Mouse (Mus musculus): ENCODE measurements around the gene Aak1.
A peak's percentile ranks its signal among the peaks of the same experiment; 100 is the strongest.

Aak1 gene

DNA sequence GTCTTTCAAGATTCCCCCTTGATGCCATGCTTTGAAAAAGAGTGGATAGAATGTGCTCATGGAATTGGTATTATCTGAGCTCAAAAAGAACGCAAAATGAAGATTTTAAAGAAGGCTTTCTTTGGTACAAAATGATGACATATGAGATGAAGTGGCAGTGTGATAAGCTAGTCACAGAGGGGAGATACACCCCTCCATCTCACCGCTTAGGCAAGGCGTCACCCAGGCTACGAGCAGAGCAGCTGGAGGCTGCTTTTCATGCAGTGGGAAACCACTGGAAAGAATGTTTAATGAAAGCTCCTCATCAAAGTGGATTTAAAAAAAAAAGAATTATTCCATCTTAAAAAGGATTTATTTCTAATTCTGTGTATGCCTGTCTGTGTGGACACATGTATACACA is 37.5 kb downstream of the Aak1 start:
- DNase-seq (ENCODE audit: low spot score) = no peak

DNA sequence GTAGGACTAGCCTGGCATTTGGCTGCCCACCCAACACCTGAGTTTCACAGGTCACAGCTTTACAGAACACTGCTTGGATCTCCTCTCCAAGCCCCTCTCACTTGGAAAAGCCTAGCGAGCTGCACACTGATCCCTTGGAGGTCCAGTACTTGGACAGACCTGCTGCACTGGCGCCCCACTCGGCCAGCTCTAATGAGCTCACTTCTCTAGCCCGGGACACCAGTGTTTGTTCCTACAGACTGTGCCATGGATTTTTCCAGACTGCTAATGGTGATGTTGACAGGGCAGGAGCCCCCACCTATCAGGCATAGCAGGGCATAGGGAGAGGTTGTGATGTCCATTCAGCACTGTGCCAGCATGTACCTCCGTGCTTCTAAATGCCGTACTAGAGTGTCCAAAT is 48.2 kb downstream of the Aak1 start:
- DNase-seq (ENCODE audit: low spot score) = no peak

DNA sequence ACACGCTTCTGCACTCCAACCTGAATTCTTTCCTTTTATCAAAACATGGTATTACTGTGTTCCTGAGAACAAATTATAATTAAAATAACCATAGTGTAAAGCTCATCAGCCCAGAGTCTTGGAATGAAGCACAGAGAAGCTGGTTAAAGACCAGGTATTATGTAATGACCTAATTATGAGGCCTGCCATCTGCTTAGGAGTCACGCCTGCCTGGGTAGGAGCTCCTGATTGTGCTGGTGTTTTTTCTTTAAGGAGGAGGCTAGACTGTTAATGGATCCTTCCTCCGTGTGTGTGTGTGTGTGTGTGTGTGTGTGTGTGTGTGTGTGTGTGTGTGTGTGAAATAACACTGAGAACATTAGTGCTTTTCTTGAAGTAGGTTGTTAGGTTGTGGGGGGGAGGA is 49.7 kb downstream of the Aak1 start:
- DNase-seq (ENCODE audit: low spot score) = no peak

DNA sequence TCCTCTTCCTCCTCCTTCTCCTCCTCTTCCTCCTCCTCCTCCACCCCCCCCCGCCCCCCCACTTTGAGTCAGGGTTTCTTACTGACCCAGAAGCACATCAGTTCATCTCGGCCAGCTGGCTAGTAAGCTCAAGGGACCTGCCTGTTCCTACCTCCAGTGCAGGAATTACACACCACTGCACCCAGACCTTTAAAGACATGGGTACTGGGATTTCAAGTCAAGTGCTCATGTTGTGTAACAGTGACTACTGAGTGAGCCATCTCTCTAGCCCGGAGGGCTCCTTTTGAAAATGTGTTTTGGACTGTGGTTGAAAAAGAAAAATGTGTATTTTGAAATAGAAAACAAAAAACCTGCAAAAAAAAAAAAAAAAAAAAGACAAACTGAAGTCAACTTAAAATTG is 50.6 kb downstream of the Aak1 start:
- DNase-seq (ENCODE audit: low spot score) = no peak

DNA sequence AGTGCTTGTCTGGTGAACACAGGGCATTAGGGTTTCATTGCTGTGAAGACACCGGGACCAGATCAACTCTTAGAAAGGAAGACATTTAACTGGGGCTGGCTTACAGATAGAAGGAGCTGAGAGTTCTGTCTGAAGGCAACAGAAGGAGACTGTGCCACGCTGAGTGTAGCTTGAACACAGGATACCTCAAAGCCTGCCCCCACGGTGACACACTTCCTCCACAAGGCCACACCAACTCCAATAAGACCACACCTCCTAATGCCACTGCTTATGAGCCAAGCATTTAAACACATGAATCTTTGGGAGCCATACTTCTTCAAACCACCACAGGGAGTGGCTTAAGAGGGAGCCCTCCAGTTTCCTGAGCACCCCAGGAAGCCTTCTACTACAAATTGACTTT is 51.2 kb downstream of the Aak1 start:
- DNase-seq (ENCODE audit: low spot score) = no peak

DNA sequence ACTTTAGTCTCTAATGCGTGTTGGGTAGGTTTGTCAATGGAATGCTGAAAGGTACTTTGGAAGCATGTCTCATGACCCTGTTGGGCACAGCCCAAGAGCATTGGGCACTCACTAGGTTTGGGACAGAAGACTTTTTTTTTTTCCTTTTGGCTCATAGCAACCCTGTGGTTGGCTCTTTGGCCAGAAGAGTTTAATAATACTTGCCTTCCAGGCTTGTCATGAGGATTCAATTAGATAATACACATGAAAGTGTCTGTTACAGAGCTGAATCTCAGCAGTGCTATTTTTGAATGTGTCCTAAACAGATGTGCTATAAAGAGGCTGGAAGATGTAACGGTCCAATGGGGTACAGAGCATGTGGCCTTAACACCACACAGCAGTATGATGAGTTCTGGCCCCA is 56.2 kb downstream of the Aak1 start:
- no peak for DNase-seq (ENCODE audit: low spot score)

DNA sequence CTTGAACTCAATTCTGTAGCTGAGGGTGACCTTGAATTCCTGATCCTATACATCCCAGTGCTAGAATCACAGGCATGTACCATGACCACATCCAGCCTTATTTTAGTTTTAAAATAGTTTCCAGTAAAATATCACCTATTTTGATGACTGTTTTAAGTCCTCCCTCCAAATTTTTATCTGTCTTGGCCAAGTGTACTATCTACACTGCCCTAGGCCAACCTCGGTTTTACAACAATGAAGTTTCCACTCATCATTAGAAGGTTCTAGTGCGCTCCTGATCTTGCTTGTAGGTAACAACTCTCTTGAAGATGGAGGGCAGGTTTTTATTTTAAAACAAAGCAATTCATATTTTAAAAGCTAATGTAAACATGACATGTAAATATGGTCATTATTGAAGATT is 57.9 kb downstream of the Aak1 start:
- DNase-seq (ENCODE audit: low spot score) = no peak

DNA sequence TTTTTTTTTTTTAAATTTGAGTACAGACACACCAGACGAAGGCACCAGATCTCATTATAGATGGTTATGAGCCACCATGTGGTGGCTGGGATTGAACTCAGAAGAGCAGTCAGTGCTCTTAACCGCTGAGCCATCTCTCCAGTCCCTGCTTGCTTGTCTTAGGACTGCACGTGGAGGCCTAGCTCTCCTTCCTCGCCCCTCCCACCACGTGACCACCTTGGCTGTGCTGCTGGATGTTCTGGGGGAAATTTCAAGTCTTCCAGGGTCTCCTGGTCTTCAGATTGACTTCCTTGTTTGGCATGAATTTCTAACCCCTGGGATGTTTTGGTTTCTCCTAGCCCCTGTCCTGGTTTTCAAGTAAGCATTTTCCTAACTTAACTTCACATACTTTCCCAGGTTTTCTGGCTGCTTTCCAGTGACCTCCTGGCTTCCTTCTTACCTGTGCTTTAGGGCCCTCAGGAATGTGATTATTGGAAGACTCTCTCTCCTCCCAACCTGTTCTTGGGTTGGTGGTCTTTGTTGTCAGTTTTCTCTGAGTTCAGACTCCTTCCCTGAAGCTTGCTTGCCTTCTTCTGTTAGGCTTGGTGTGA is 59.3 kb downstream of the Aak1 start:
- DNase-seq (ENCODE audit: low spot score) = no peak

DNA sequence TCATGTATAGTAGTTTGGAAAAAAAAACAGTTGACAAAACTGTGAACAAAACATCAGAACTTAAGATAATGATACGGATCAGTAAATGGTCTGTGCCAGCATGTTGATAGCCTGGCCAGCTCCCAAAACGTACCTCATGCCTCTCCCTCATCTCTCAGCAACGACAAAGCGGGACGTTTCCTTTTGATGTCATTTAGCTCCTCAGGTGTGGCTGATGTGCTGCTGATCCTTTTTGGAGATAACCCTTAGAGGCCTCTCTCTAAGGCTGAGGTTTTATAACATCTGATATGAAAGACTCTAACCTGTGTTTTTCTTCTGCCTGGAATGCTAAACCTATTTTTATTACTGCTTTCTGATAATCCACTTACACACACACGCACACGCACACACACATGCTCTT is 60.6 kb downstream of the Aak1 start:
- no peak for DNase-seq (ENCODE audit: low spot score)

DNA sequence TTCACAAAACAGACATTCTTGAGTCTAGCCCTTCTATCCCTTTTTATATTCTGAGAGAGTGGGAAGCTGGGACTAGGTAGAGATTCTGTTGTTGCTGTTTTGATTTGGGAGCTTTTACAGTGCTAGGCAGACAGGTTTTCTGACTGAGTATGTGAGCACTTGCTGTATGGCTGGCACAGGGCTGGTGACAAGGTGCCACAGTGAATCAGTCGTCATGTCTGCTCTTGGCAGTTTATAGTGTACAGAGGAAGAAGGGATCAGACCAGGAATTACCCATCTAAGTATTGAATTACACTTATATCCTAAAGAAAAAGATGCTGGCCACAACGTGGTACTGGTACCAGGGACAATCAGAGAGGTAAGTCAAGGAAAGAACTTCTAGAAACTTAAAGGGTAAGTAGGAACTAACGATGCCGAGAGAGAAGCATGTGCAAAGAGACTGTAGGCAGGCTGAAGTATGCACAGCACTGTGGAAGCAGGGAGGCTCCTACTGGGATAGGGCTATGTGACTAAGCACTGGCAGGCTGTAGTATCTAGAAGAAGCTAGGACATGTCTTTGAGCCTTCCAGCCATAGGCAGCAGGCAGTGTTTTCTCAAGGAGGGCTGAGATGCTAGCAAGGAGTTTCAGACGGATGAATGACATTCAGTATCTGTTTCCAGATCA is 67.0 kb downstream of the Aak1 start:
- no peak for DNase-seq (ENCODE audit: low spot score)

DNA sequence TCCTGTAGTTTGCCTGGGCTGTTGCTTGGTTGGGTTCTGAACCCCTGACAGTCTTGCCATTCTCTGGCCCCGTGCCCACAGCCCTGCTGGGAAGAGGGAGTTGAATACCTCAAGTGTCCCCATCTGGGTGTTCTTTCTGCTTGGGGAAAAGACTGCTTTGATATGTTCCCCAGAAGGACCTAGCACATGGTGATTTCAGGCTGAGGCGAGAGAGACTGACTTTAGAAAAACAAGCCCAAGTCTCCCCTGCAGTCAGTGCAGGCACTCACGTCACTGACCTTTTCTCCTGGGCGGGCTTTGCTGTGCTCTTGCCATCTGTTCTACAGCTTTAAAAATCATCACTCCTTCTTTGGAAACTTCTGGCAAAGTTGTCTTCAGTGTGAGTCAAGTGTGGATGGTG is 67.9 kb downstream of the Aak1 start:
- DNase-seq (ENCODE audit: low spot score) = no peak

DNA sequence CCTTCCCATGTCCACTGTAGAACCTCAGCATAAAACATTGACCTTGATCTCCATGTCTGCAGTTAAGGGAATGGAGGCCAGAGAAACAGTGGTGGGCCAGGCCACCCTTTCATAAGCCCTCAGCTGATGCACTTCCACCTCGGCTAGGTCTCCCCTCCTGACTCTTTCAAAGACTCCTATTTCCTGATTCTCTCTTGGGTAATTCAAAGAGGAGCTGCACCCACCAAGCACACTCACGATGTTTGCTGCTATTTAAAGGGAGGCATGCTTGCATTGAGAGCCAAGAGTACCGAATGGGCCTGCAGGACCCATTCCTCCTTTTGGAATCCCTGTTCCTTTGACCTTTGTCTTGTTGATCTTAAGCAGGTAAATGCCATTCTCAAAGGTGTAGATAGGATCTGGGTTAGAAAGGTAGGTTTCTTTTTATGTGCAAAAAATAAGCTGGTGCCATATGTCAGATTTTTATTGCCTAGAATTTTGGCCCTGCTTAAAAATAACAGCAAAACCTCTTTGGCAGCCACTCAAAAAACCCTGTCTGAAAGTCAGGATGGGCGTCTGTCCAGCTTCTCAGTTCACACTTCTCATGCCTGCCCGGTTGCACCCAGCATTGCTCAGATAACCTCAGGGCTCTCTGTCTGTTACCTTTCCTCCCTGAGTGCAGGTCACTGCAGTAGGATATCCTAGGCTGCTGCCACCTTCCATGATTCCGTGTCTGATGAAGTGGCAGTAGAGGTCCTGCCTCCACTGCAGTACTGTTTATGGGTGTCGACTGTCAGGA is 68.9 kb downstream of the Aak1 start:
- DNase-seq (ENCODE audit: low spot score) = no peak

DNA sequence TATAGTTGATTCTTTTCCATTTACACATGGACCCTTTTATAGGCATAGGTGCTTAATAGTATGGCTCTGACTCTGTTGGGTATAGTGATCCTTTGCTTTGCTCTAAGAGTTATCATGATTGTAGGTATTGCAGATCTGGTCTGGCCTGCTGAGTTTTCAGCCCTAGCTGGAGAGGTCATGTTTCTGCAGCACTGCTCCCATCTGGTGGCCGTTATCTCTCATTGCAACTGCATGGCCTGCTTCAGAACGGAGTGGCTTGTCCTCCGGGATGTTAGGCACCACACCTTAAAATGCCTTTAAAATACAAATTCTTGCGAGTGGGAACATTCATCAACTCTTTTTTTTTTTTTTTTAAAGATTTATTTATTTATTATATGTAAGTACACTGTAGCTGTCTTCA is 72.6 kb downstream of the Aak1 start:
- peak; percentile 11 for DNase-seq (ENCODE audit: low spot score)

DNA sequence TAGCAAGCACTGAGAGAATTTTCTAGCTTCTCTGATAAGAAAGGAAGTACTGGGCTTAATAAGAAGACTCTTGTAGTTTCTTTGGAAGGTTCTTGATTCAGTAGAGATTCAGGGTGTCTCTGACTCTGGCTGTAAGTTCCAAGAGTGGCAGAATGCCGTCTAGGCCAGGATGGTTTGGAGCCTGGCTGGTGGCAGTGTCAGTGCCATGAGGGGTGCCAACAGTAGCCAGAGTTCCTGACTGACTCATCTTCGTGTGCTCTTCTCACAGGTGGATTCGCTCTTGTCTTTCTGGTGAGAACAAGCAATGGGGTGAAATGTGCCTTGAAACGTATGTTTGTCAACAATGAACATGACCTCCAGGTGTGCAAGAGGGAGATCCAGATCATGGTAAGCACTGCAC is 75.4 kb downstream of the Aak1 start:
- no peak for DNase-seq (ENCODE audit: low spot score)

DNA sequence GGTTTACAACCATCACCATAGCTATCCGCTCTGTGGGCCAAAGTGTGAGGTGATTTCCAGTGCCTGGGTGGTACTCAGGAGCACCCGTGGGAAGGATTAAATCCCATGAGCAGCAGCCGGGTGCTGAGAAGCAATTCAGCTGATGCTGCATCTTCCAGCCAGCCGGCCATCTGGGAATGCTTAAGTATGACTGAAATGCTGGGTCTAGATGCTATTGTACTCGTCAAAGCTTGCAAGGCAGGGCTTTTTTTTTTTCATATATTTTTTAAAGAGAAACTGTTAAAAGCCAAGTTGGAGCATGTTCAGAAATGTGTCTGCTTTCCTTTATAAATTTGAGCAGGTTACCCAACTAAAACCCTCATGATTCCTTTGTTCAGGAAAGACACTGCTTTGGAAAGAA is 85.2 kb downstream of the Aak1 start:
- DNase-seq (ENCODE audit: low spot score) = no peak

DNA sequence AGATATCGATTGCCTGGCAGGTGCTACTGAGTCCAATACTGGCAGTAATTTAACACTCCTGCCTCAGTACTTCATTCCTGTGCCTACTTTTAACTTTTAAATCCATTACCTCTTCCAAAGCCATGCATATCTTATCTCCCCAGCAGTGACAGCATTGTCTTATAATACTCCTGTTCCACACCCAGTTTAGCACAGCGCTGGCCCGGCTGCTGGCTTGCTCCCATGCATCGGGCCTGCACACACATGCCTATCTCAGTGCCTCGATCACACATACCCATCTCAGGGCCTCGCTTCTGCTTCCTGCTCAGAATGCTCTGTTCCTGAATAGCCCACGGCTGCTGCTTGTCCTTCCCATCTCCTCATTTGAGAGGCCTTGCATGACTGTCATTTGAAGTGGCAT is 90.5 kb downstream of the Aak1 start:
- no peak for DNase-seq (ENCODE audit: low spot score)

DNA sequence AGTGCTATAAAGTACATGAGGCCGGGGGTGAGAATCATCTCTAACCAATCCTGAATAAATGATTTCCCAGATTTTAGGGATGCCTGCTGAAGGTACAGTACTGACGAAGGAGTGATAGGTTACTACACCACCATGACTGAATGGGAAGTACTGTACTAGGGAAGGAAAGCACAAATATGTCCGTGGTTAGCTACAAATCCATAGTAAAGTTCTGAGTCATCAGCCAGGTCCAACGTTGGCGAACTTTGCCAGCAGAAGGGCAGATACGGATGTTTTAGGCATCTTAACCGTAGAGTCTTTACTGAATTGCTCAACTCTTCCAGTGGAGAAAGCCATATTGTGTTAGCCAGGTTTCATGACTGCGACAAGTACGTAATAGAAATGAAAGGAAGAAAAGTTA is 91.6 kb downstream of the Aak1 start:
- DNase-seq (ENCODE audit: low spot score) = no peak

DNA sequence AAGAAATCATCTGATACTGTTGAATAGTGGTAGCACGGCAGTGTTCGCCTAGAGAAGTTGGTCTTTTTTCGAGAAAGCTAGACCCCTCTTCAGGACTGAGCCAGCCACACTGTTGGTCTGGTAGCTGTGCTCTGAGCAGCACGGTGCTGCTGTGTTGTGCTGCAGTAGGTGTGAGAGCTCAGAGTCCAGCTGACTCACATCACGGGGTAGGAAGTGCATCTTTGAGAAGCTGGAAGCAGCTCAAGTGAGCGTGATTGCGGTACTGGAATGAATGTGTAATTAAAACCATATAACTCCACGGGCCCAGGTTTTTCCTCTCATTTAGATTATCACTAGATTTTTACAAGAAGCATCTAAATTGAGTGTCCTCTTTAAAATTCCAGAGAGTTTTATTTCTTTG is 97.8 kb downstream of the Aak1 start:
- DNase-seq (ENCODE audit: low spot score) = no peak

DNA sequence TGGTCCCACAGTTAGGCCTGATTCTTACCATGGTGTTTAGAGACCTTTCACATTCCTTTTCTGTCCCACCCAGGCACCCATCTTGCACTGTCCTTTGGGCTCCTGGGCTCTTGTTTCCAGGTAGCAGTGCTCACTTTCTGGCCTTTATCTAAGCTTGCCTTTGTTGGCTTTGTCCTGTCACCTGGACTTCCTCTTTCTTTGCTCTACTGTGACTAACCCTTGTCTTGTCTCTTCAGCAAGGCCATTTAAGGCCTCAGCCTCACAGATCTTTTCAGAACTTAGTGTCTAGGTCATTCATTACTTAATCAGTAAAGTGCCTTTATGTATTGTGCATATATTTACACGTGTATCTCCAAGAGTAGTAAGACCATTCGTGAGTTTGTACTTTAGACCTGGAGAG is 99.4 kb downstream of the Aak1 start:
- DNase-seq (ENCODE audit: low spot score) = no peak

DNA sequence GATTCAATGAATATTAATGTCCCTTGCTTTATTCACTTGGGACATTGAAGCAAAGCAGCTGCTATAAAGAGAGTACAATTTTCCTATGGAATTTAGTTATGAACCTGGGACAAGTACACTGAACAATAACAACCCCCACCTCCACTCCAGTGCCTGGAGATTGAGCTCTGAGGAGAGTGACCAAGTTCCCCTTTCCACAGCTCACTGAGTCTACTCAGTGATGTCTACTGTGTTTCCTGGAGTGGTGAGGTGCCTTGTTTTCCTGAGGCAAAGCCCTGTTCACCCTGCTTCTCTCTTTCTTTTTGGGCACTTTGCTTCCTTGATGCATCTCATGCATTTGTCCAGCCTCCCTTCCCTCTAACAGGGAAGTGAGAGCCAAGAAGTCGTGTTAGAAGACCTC is 100.8 kb downstream of the Aak1 start:
- no peak for DNase-seq (ENCODE audit: low spot score)

DNA sequence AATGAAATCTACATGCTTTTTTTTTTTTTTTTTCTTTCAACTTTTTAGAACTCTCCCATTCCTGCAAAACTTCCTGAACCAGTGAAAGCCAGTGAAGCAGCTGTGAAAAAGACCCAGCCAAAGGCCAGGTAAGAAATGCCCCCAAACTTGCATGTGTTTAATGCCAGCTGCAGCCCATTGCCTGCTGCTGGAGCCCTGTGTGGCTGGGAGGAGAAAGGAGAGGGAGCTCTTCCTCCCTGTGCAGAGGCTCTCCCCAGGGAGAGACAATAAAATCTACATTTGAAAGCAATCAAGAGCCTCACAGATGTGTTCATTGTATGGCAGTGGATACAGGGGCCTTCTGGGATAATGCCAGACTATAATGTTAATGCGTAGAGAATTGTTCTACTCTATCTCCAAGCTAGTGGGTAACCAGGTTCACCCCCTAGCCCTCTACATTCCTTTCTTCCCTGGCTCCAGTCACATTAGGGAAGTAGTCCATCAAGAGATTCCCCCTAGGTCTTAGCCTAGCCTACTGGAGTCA is 101.5 kb downstream of the Aak1 start:
- no peak for DNase-seq (ENCODE audit: low spot score)

DNA sequence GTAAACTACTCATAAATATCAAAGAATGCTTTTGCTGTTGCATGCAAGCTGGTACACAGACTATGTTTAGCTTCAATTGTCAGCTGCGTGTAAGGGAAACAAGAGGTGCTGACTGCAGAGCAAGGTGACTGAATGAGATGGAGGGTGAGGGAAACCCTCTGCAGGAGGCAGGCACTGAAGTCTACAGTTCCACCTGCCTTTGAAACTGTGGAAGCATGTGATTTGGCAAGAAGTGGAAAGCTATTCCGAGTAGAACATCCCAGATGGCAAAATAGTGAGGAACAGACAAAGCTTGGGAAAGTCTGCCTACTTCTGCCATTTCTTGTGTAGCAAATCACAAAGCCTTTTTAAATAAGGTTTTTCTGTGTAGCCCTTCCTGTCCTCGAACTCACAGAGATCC is 106.4 kb downstream of the Aak1 start:
- no peak for DNase-seq (ENCODE audit: low spot score)

DNA sequence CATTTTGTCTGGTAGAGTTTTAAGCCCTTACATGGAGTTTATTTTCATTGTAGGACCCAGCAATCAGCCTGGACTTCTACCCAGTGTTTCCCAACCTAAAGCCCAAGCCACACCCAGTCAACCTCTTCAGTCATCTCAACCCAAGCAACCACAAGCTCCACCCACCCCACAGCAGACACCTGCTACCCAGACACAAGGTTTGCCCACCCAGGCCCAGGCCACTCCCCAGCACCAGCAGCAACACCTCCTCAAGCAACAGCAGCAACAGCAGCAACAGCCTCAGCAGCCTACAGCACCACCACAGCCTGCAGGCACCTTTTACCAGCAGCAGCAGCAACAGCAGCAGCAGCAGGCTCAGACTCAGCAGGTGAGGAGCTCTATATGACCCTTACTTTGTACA is 106.9 kb downstream of the Aak1 start:
- no peak for DNase-seq (ENCODE audit: low spot score)

DNA sequence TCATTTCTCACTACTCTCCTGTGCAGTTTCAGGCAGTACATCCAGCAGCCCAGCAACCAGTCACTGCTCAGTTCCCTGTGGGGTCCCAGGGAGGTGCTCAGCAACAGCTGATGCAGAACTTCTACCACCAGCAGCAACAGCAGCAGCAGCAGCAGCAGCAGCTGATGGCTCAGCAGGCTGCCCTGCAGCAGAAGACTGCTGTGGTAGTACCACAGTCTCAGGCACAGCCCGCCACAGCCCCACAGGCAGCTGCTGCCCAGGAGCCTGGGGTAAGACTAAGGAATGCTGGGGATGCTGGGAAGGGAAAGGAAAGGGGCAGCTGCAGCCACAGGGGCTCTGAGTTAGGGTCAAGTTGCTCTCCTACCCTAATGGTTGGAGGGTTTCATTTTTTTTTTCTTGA is 109.7 kb downstream of the Aak1 start:
- DNase-seq (ENCODE audit: low spot score) = no peak

Data from spleen, adult 12 weeks (tissue).